Mouse (Mus musculus): ENCODE measurements at regions not wholly inside any gene's neighbourhood (a gene's known extent, or its start where the extent isn't known, plus 50 kb on each side); places are given as distances from the start of the nearest gene placed in this dataset.

DNA sequence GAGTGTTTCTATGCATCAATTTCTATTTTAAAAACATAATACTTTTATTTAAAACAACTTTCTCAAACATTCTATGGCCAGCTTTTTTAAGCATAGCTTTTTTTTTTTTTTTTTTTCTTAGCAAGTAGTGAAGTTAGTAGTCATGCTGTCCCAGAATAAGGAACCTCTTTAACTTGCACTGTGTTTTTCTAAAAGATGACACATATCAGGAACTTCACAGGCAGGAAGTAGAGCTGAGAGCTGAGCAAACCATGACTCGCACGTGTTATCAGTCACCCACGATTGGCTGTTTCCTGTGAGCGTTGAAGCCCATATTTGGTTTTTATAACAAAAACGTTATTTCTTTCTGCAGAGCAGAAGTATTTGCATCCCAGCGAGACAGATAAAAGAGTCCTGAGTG is 287.9 kb upstream of the Ube2e3 start:
- Histone ChIP-seq H3K4me3 (ENCODE audit: low read depth, low read length) (no peak overlapping the region), H3K27ac (ENCODE audit: low read depth, low read length) (no peak overlapping the region), H3K4me2 (replicated peaks; ENCODE audit: low read depth, low read length) (no peak overlapping the region), H3K9ac (ENCODE audit: low read depth, low read length) (no peak overlapping the region), H3K4me1 (replicated peaks; ENCODE audit: control insufficient read depth, insufficient read depth, low read length) (no peaks in the 10 kb centered on the region), H3K27me3 (ENCODE audit: control insufficient read depth, insufficient read depth, low read length) (no peaks in the 10 kb centered on the region), H3K9me3 (ENCODE audit: control insufficient read depth, low read length) (no peaks in the 10 kb centered on the region), H3K36me3 (ENCODE audit: control insufficient read depth, insufficient read depth, low read length) (no peaks in the 10 kb centered on the region)
- 76% methylated on average over 6 of the region's 6 CpGs for WGBS
- no peak for ATAC-seq (ENCODE audit: low FRiP score)
- no peak for DNase-seq (ENCODE audit: low spot score)

DNA sequence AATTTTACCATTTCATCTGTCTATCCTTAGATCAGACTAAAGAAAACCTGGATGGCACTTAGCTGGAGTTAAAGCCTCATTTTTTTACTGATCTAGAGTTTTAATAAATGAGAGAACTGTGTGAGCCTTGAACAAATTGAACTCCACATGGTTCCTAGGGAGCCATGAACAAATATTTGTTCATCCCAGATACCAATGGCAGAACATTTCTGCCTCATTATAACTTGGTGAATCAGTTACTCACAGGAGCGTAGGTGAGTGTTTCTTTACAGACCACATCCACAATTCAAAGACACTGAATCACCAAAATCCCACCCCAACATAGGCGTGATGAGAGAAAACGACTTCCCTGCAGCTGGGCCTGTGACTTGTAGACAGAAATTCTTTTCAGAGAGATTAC is 295.4 kb upstream of the Ube2e3 start:
- ATAC-seq (ENCODE audit: low FRiP score) (no peak), DNase-seq (ENCODE audit: low spot score) (no peak)
- Histone ChIP-seq H3K36me3 (ENCODE audit: control insufficient read depth, insufficient read depth, low read length) (no peaks in the 10 kb centered on the region), H3K27ac (ENCODE audit: low read depth, low read length) (no peak overlapping the region), H3K4me2 (replicated peaks; ENCODE audit: low read depth, low read length) (no peak overlapping the region), H3K4me1 (replicated peaks; ENCODE audit: control insufficient read depth, insufficient read depth, low read length) (no peaks in the 10 kb centered on the region), H3K27me3 (ENCODE audit: control insufficient read depth, insufficient read depth, low read length) (no peaks in the 10 kb centered on the region), H3K9ac (ENCODE audit: low read depth, low read length) (no peak overlapping the region), H3K9me3 (ENCODE audit: control insufficient read depth, low read length) (no peaks in the 10 kb centered on the region), H3K4me3 (ENCODE audit: low read depth, low read length) (no peak overlapping the region)
- WGBS = 75% methylated on average over 3 of the region's 3 CpGs

DNA sequence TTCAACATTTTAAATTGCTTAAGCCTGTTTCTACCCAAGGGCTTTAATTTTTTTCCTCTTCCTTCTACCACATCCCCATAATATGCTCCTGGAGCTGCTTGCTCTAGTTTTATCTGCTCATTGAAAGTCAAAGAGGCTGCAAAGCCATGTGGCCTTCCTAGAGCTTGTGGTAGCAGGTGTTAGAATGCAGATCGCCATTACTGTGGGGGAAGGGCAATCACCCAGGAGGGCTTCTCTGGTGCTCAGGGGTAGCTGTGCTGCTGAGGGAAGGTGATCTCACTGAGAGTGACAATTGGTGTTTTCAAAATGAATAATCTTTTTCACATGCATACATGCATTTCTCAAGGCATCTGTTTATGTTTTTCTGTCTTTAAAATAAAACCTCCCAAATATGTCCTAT is 309.8 kb upstream of the Ube2e3 start:
- ATAC-seq (ENCODE audit: low FRiP score) (peak; percentile 65; the same call in 1 of the 2 replicates), DNase-seq (ENCODE audit: low spot score) (peak; percentile 3)
- Histone ChIP-seq H3K4me2 (replicated peaks; ENCODE audit: low read depth, low read length) (no peak overlapping the region), H3K9ac (ENCODE audit: low read depth, low read length) (no peak overlapping the region), H3K9me3 (ENCODE audit: control insufficient read depth, low read length) (no peaks in the 10 kb centered on the region), H3K27me3 (ENCODE audit: control insufficient read depth, insufficient read depth, low read length) (no peaks in the 10 kb centered on the region), H3K36me3 (ENCODE audit: control insufficient read depth, insufficient read depth, low read length) (no peaks in the 10 kb centered on the region), H3K4me3 (ENCODE audit: low read depth, low read length) (no peak overlapping the region), H3K4me1 (replicated peaks; ENCODE audit: control insufficient read depth, insufficient read depth, low read length) (no peaks in the 10 kb centered on the region), H3K27ac (ENCODE audit: low read depth, low read length) (no peak overlapping the region)
- 37% methylated on average over 1 of the region's 1 CpGs for WGBS

DNA sequence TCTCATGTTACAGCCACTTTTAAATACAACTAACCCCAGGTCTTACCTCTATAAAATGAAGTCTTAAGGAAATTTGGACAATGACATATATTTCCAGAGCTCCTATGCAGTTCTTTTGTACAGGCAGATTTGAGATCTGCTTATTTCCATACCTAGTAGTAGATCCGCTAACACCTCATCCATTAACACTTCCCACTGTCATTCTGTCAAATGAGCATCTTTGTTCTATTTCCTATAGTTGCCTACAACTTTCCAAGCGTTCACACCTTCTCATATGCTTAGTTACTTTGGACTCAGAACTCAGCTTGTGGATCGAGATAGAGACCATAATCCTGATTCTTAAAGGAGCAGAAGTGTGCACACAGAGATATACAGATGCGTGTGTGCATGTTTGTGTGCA is 316.8 kb upstream of the Ube2e3 start:
- Histone ChIP-seq H3K9me3 (ENCODE audit: control insufficient read depth, low read length) (no peaks in the 10 kb centered on the region), H3K27me3 (ENCODE audit: control insufficient read depth, insufficient read depth, low read length) (no peaks in the 10 kb centered on the region), H3K36me3 (ENCODE audit: control insufficient read depth, insufficient read depth, low read length) (no peaks in the 10 kb centered on the region), H3K9ac (ENCODE audit: low read depth, low read length) (no peak overlapping the region), H3K4me3 (ENCODE audit: low read depth, low read length) (no peak overlapping the region), H3K27ac (ENCODE audit: low read depth, low read length) (no peak overlapping the region), H3K4me1 (replicated peaks; ENCODE audit: control insufficient read depth, insufficient read depth, low read length) (no peaks in the 10 kb centered on the region), H3K4me2 (replicated peaks; ENCODE audit: low read depth, low read length) (no peak overlapping the region)
- 91% methylated on average over 4 of the region's 4 CpGs for WGBS
- no peak for DNase-seq (ENCODE audit: low spot score)
- ATAC-seq (ENCODE audit: low FRiP score) = no peak

DNA sequence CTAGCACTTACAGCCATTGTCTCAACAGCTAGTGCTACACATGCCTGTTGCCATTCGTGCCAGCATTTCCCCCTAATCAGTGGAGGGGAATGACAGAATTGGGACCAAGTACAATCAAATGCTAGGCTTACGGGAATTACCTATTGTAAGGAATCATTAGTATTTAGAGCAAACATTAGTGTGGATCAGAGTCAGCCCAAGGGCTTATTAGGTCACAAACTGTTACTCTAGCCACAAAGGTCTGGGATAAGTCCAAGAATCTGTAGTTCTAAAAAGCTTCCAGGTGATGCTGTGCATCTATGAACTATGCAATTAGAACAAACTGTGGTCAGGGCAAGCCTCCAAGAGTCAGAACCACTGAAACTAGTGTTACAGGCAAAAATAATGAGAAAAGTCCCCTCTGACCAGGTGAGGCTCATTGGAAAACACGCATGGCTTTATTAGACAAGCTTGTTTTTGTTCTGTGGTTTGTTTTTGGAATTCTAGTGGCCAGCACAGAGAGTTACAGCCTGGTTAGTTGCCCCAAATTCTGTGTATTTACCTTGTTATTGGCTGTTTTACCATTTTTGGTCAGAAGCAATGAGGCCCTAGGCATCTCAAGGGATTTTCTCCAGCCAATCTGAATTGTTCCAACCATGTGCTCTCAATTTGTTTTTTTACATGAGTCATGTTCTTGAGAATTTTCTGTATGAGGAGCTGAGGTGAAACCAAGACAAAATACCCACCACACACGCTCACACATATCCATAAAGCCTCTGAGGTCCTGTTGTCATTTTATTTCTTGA is 319.0 kb upstream of the Ube2e3 start:
- 89% methylated on average over 4 of the region's 4 CpGs for WGBS

DNA sequence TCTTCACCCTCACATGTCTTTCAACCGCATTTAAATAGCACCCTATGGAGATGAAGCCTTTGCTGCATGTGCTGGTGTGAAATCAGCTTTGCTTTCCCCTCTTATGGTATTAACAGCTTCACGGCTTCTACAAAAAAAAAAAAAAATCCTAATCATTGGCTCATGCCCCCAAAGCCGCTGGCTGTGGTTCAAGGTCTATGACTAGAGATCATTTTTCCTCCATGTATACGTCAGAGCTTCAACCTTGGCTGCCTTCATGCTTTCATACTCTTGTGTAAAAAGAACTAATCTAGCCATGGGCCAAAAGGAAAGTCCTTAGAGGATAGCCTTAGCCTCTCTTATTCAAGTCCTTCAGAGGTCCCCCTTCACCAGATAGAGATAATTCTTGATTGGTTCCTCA is 320.6 kb upstream of the Ube2e3 start:
- no peak for DNase-seq (ENCODE audit: low spot score)
- 88% methylated on average over 4 of the region's 4 CpGs for WGBS
- no peak overlapping the region for H3K4me3 ChIP-seq (ENCODE audit: low read depth, low read length)

More for the DNA sequence above, 319.0 kb upstream of the Ube2e3 start:
- no peaks in the 10 kb centered on the region for H3K9me3 ChIP-seq (ENCODE audit: control insufficient read depth, low read length)
- H3K36me3 ChIP-seq (ENCODE audit: control insufficient read depth, insufficient read depth, low read length) = no peaks in the 10 kb centered on the region
- DNase-seq (ENCODE audit: low spot score) = no peak
- no peak overlapping the region for H3K27ac ChIP-seq (ENCODE audit: low read depth, low read length)
- no peak overlapping the region for H3K4me2 ChIP-seq (replicated peaks; ENCODE audit: low read depth, low read length)
- ATAC-seq (ENCODE audit: low FRiP score) = no peak
- H3K4me1 ChIP-seq (replicated peaks; ENCODE audit: control insufficient read depth, insufficient read depth, low read length) = no peaks in the 10 kb centered on the region
- H3K27me3 ChIP-seq (ENCODE audit: control insufficient read depth, insufficient read depth, low read length) = no peaks in the 10 kb centered on the region
- H3K9ac ChIP-seq (ENCODE audit: low read depth, low read length) = no peak overlapping the region
- no peak overlapping the region for H3K4me3 ChIP-seq (ENCODE audit: low read depth, low read length)

DNA sequence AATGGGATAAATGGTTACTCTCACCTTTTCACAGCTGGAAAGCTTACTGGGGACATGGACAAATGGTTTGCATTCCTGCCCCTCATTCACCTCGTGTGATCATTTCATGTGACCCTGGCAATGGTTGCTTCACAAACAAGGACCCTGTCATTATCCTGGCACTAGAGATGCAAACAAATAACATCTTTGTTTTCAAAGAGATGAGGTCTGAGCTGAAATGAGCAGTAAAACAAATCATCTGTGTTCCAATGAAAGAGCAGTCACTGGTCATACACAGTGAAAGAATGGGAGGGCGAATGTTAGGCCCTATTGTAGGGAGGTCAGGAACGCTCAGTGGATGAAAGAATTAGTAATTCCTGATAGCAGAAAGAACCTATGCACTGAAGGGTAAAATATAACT is 327.5 kb upstream of the Ube2e3 start:
- no peak for ATAC-seq (ENCODE audit: low FRiP score)
- Histone ChIP-seq H3K4me3 (ENCODE audit: low read depth, low read length) (no peak overlapping the region), H3K4me2 (replicated peaks; ENCODE audit: low read depth, low read length) (no peak overlapping the region), H3K9ac (ENCODE audit: low read depth, low read length) (no peak overlapping the region), H3K9me3 (ENCODE audit: control insufficient read depth, low read length) (no peaks in the 10 kb centered on the region), H3K36me3 (ENCODE audit: control insufficient read depth, insufficient read depth, low read length) (no peaks in the 10 kb centered on the region), H3K27me3 (ENCODE audit: control insufficient read depth, insufficient read depth, low read length) (no peaks in the 10 kb centered on the region), H3K4me1 (replicated peaks; ENCODE audit: control insufficient read depth, insufficient read depth, low read length) (no peaks in the 10 kb centered on the region), H3K27ac (ENCODE audit: low read depth, low read length) (no peak overlapping the region)
- WGBS = 57% methylated on average over 3 of the region's 3 CpGs
- no peak for DNase-seq (ENCODE audit: low spot score)

More for the DNA sequence above, 320.6 kb upstream of the Ube2e3 start:
- Histone ChIP-seq H3K9me3 (ENCODE audit: control insufficient read depth, low read length) (no peaks in the 10 kb centered on the region), H3K9ac (ENCODE audit: low read depth, low read length) (no peak overlapping the region), H3K4me1 (replicated peaks; ENCODE audit: control insufficient read depth, insufficient read depth, low read length) (no peaks in the 10 kb centered on the region), H3K27me3 (ENCODE audit: control insufficient read depth, insufficient read depth, low read length) (no peaks in the 10 kb centered on the region), H3K36me3 (ENCODE audit: control insufficient read depth, insufficient read depth, low read length) (no peaks in the 10 kb centered on the region), H3K4me2 (replicated peaks; ENCODE audit: low read depth, low read length) (no peak overlapping the region), H3K27ac (ENCODE audit: low read depth, low read length) (no peak overlapping the region)
- ATAC-seq (ENCODE audit: low FRiP score) = no peak

DNA sequence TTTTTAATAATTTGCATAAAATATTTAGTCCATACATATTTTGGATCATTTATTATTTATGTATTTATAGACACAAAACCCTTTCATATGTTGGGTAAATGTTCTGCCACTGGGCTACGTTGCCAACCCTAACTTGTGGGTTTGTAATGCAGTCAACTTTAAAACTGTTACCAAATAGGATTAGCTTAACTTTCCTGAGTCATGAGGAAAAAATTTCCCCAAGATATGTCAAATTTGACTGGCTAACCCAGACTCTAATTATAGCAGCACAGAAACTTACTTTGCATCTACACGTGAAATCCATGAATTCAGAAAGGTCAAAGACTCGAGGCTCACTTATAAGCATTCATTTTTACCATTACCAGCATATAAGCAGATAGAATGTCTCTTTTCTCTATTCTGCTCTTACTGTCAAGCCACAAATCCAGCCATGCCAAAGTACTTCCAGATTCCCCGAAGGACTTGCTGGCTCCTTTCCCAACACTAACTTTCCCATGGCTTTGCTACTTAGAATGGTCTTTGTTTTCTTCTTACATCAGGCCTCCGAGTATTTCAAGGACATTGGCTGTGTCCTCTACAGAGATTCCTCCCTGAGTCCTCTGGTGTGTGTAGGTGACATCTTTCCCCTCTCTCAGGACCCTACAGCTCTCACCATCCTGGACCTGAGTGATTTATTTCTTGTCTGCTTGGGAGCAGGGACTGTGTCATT is 328.2 kb upstream of the Ube2e3 start:
- ATAC-seq (ENCODE audit: low FRiP score) (no peak), DNase-seq (ENCODE audit: low spot score) (no peak)
- no peaks in the 10 kb centered on the region for H3K9me3 ChIP-seq (ENCODE audit: control insufficient read depth, low read length)
- no peaks in the 10 kb centered on the region for H3K4me1 ChIP-seq (replicated peaks; ENCODE audit: control insufficient read depth, insufficient read depth, low read length)
- WGBS = 85% methylated on average over 5 of the region's 5 CpGs
- no peak overlapping the region for H3K4me2 ChIP-seq (replicated peaks; ENCODE audit: low read depth, low read length)
- no peak overlapping the region for H3K9ac ChIP-seq (ENCODE audit: low read depth, low read length)
- H3K27ac ChIP-seq (ENCODE audit: low read depth, low read length) = no peak overlapping the region
- no peaks in the 10 kb centered on the region for H3K36me3 ChIP-seq (ENCODE audit: control insufficient read depth, insufficient read depth, low read length)
- no peak overlapping the region for H3K4me3 ChIP-seq (ENCODE audit: low read depth, low read length)
- H3K27me3 ChIP-seq (ENCODE audit: control insufficient read depth, insufficient read depth, low read length) = no peaks in the 10 kb centered on the region

DNA sequence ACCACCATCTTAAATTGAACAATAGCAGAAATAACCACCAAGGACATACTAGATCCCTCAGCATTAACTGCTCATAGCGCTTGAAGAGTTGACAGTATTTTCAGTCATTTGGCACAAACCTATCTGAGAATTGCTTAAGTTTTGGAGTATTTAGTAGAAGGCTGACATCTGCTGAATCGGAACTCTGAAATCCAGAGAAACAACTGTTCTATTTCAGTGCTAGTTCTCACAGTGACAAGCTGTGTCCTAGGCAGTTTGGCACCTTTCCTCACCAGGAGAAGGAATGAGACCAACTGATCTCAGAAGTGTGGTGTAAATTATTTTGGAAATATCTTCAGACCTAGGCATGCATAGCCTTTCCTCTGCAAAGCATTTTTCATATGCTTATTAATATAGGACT is 330.4 kb upstream of the Ube2e3 start:
- no peaks in the 10 kb centered on the region for H3K9me3 ChIP-seq (ENCODE audit: control insufficient read depth, low read length)
- WGBS = 94% methylated on average over 2 of the region's 2 CpGs
- no peak overlapping the region for H3K27ac ChIP-seq (ENCODE audit: low read depth, low read length)
- H3K9ac ChIP-seq (ENCODE audit: low read depth, low read length) = no peak overlapping the region
- no peak for DNase-seq (ENCODE audit: low spot score)
- H3K4me2 ChIP-seq (replicated peaks; ENCODE audit: low read depth, low read length) = no peak overlapping the region
- H3K27me3 ChIP-seq (ENCODE audit: control insufficient read depth, insufficient read depth, low read length) = no peaks in the 10 kb centered on the region
- ATAC-seq (ENCODE audit: low FRiP score) = no peak
- no peaks in the 10 kb centered on the region for H3K4me1 ChIP-seq (replicated peaks; ENCODE audit: control insufficient read depth, insufficient read depth, low read length)
- H3K4me3 ChIP-seq (ENCODE audit: low read depth, low read length) = no peak overlapping the region
- no peaks in the 10 kb centered on the region for H3K36me3 ChIP-seq (ENCODE audit: control insufficient read depth, insufficient read depth, low read length)

All from hindbrain, embryonic 11.5 days (tissue).